Mouse (Mus musculus) fat pad, adult 2 months (tissue): ENCODE measurements around the gene Gm5485.

Source experiments
- DNase-seq: peaks from one replicate; pipeline ENCODE4 v3.0.0-alpha.2; 2011; ENCODE audit warnings: low read depth, low spot score; ENCODE audit errors: extremely low read depth

Gene Gm5485

GRCm38 (mm10) chr16:48412246-48412645 is at the start of gene Gm5485:
TSS of gene Gm5485 (minus strand) at chr16:48412416.
- DNase-seq: no peak

GRCm38 (mm10) chr16:48453264-48453663 is 41.0 kb upstream of the Gm5485 start:
- no peak for DNase-seq

DNA sequence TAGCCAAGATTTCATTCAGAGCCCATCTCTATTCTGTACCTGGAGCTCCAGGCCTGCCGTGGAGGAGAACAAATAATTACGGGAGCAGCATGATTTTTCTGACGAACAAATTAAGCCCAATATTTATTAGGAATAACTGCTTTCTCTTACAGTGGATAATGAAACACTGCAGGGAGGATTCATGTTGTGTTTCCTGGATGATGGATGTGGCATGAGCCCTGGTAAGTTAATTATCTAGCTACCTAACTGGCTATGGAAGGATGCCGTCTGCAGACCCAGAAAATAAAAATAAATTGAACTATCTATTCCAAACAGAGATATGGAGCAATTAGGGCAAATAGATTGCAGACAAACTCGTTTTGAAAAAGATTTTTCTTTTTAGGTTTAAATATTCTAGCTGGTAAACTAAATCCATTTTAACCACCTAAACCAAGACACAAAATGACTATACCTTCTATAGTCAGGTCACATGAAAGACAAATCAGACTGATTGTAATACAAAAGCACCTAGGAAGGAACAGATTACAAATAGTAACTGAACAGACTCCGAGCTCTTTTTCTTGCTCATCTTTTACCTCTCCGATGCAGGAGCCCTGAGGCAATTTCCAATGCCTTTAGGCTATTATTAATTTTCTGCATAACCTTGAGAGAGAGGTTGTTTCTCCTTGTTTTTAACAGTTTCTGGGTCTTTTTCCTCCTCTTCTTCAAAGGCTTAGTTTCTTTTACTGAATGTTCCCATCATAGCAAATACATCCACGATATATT is 34.1 kb upstream of the Gm5485 start:
- DNase-seq: no peak

DNA sequence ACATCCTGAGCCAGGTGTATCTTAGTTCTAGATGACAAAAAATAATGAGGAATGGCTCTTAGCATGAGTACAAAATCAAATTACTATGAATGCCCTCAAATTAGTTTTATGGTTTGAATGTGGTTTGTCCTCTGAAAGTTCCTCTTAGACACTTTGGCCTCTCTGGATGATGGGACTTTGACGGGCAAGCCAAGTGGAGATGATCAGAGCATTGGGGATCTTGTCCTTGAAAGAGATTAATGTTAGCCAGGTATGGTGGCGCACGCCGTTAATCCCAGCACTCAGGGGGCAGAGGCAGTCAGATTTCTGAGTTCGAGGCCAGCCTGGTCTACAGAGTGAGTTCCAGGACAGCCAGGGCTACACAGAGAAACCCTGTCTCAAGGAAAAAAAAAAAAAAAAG is 32.4 kb upstream of the Gm5485 start:
- DNase-seq: no peak

DNA sequence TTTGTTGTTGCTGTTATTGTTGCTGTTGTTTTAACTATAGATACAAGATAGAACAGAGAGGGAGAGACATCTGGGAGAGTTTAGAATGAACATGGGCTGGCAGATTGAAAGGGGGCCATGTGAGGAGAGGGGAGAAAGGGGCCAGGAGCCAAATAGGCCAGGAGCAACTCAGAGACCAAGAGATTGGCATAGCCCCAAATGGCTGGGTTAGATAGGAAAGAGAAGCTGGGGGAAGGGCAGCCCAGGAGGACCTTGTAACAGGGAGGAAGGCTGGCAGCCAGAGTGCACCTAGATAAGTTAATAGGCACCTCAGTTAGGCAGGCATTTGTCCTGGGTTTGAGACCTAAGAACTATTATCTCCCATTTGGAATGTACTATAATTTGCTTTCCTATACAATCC is 25.3 kb upstream of the Gm5485 start:
- DNase-seq: no peak

GRCm38 (mm10) chr16:48435454-48435853 is 23.2 kb upstream of the Gm5485 start:
- DNase-seq: no peak

DNA sequence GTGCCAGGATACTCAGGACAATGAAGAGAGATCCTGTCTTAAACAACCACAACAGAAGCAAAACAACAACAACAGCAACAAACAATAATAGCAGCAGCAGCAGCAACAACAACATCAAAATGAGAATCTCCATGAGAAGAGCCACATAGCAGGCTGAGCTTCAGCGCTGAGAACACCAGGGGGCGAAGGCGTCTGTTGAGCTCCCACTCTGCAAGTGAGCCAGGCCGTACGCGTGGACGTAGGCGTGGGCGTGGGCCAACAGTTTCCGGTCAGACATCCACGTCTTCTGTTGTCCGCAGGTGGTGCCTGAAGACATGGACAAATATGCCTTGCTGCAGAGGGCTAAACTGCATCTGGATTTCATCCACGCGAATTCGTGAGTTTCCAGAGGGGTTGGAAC is 18.8 kb upstream of the Gm5485 start, which contains the start of gene Morc1:
TSS of gene Morc1 (plus strand) at position 211 of the 400 bp plus-strand sequence.
- no peak for DNase-seq

- DNase-seq: no peak
Measured at GRCm38 (mm10) chr16:48429427-48429826, 17.2 kb upstream of the Gm5485 start.

- DNase-seq: no peak
Measured at GRCm38 (mm10) chr16:48424069-48424468, 11.9 kb upstream of the Gm5485 start.

DNA sequence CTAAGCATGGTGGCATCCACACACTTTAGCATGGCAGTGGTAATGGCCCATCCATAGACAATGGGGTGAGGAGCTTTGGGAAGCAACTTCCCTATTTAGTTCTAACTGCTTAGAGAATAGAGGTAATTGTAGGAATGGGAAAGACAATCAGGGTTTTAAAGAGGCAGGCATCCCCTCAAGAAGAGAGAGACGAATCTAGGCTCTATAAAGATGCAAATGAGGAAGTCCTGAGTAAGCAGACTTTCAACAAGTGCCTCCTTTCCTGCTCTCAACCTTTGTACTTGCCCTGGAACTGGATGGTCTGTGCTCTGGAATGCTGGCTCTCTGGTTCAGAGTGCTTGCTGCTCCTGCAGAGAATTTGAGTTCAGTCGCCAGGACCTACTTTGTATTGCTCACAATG is 10.3 kb upstream of the Gm5485 start:
- DNase-seq: no peak

DNA sequence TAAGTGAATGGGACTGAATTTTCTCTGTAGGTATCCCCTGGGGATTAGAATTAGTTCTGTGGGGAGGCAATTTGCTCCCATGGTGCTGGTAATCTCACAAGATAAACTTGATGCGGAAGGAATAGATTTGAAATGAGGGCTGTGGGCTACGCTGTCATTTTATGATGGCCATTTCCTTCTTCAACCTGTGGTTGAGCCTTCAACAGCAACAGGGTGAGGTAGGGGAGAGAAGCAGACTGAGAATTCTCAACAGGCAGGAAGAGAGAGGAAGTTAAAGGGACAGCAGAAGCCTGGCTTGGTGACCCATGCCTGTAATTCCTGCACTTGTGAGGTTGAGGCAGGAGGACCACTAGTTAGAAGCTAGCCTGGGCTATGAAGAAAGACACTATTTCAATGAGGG is 6.8 kb upstream of the Gm5485 start:
- DNase-seq: no peak

GRCm38 (mm10) chr16:48418557-48418956 is 6.3 kb upstream of the Gm5485 start:
- DNase-seq: no peak

GRCm38 (mm10) chr16:48410125-48410524 is 2.1 kb downstream of the Gm5485 start:
- no peak for DNase-seq

DNA sequence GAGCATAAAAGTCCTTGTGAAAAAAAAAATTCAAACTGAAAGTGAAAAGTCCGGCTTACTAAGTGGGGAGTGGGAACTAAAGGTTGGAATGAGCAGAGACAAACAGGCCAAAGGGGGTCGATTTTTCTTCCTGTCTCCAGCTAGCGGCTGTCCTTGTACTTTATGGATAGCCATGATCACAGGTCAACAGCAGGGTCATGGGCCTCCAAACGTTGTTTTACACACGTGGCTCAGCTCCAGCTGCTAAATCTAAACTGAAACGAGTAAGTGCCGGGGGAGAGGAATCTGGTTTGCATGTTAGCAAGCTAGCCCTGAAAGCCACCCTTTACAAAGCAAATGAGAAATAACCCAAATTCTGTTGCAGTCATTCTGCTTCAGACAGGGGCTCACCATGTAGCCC is 2.6 kb downstream of the Gm5485 start:
- DNase-seq: no peak

GRCm38 (mm10) chr16:48405674-48406403 is 6.4 kb downstream of the Gm5485 start:
- DNase-seq: no peak

- DNase-seq: no peak
Measured at GRCm38 (mm10) chr16:48404009-48404408, 8.2 kb downstream of the Gm5485 start.

GRCm38 (mm10) chr16:48403423-48403822 is 8.8 kb downstream of the Gm5485 start:
- no peak for DNase-seq

GRCm38 (mm10) chr16:48402963-48403362 is 9.3 kb downstream of the Gm5485 start:
- DNase-seq: no peak

DNA sequence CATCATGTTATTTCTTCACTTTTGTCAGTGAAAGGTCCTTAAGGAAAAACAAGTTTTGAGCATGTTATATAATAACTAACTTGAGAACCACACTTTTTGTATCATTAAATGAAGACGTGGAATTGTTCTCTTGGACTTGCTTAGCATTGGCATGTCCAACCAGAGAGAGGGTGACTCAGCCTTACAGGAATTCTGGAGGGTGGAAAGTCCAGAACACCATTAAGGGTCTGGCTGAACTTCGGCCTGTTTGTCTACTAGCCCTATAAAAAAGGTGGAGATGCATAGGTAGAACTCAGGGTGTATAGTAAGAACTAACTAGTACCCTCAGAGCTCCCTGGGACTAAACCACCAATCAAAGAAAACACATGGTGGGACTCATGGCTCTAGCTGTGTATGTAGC is 16.9 kb downstream of the Gm5485 start:
- no peak for DNase-seq

GRCm38 (mm10) chr16:48386982-48387381 is 25.2 kb downstream of the Gm5485 start:
- no peak for DNase-seq

GRCm38 (mm10) chr16:48383582-48384257 is 28.5 kb downstream of the Gm5485 start:
- no peak for DNase-seq
